Mouse (Mus musculus): ENCODE data around the gene Rab3gap2. TPM values are rescaled to one million over a fixed set of nuclear protein-coding genes. Genes with fewer than 3 reads are reported as not detected.

Gene Rab3gap2
- polyA plus RNA-seq, 1 experiment from 2014 or later, result 12.2 TPM

- no peaks in the 10 kb centered on the region for H3K9me3 ChIP-seq (replicated peaks)
- H3K36me3 ChIP-seq, result peaks cover 87% of the 10 kb centered on the region
- WGBS (ENCODE audit: insufficient replicate concordance), result 64% methylated on average over 14 of the region's 14 CpGs
- H3K27ac ChIP-seq, result no peak overlapping the region
- no peak overlapping the region for H3K4me3 ChIP-seq (replicated peaks)
- H3K4me2 ChIP-seq, result no peak overlapping the region
- no peaks in the 10 kb centered on the region for H3K4me1 ChIP-seq (replicated peaks)
- DNase-seq (peak; percentile 15), ATAC-seq (ENCODE audit: low read depth) (peak; percentile 41; the same call in 1 of the 2 replicates)
- H3K27me3 ChIP-seq, result no peaks in the 10 kb centered on the region
- H3K9ac ChIP-seq, result no peak overlapping the region
These were observed 58.6 kb downstream of the Rab3gap2 start for GRCm38 (mm10) chr1:185262565-185262964.

DNA sequence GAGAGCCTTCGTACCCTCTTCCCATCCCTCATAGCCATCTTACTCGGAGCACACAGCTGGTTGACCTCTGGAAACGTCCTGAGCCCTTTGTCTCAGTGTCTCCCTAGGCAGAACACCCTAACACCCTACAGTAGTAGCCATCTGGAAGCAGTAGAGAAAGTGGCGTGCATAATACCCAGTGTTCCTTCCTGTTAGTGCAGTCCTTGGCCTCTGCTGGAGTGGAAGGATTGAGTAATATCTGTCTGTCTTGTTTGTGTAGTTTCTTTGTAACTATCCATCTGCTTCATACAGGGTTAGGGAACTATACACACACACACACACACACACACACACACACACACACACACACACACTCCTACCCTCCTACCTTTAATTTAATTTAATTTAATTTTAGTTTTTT, 64.8 kb downstream of the Rab3gap2 start:
- peaks cover 83% of the 10 kb centered on the region for H3K36me3 ChIP-seq
- no peak overlapping the region for H3K4me3 ChIP-seq (replicated peaks)
- H3K4me1 ChIP-seq (replicated peaks), result no peaks in the 10 kb centered on the region; the same call in 1 of the 2 replicates
- DNase-seq, result no peak
- H3K27ac ChIP-seq, result no peak overlapping the region
- no peak overlapping the region for H3K9ac ChIP-seq
- H3K9me3 ChIP-seq (replicated peaks), result no peaks in the 10 kb centered on the region
- ATAC-seq (ENCODE audit: low read depth), result peak; percentile 45; the same call in 1 of the 2 replicates
- H3K4me2 ChIP-seq, result no peak overlapping the region
- no peaks in the 10 kb centered on the region for H3K27me3 ChIP-seq
- 77% methylated on average over 4 of the region's 4 CpGs for WGBS (ENCODE audit: insufficient replicate concordance)

- ATAC-seq (ENCODE audit: low read depth), result no peak
- H3K9ac ChIP-seq, result no peak overlapping the region
- no peak for DNase-seq
- H3K4me2 ChIP-seq, result no peak overlapping the region
- WGBS (ENCODE audit: insufficient replicate concordance), result 80% methylated on average over 8 of the region's 8 CpGs
- no peaks in the 10 kb centered on the region; the same call in 1 of the 2 replicates for H3K4me1 ChIP-seq (replicated peaks)
- H3K9me3 ChIP-seq (replicated peaks), result no peaks in the 10 kb centered on the region
- no peak overlapping the region for H3K27ac ChIP-seq
- no peak overlapping the region for H3K4me3 ChIP-seq (replicated peaks)
- H3K27me3 ChIP-seq, result no peaks in the 10 kb centered on the region
- H3K36me3 ChIP-seq, result peaks cover 81% of the 10 kb centered on the region
These were observed 66.6 kb downstream of the Rab3gap2 start for GRCm38 (mm10) chr1:185270403-185271097.

GRCm38 (mm10) chr1:185271373-185271772, 67.5 kb downstream of the Rab3gap2 start:
- H3K9ac ChIP-seq, result no peak overlapping the region
- DNase-seq (no peak), ATAC-seq (ENCODE audit: low read depth) (no peak)
- peaks cover 84% of the 10 kb centered on the region for H3K36me3 ChIP-seq
- 91% methylated on average over 9 of the region's 9 CpGs for WGBS (ENCODE audit: insufficient replicate concordance)
- no peak overlapping the region for H3K4me3 ChIP-seq (replicated peaks)
- no peaks in the 10 kb centered on the region for H3K9me3 ChIP-seq (replicated peaks)
- no peak overlapping the region for H3K4me2 ChIP-seq
- no peaks in the 10 kb centered on the region for H3K27me3 ChIP-seq
- no peaks in the 10 kb centered on the region; the same call in 1 of the 2 replicates for H3K4me1 ChIP-seq (replicated peaks)
- no peak overlapping the region for H3K27ac ChIP-seq

- DNase-seq (no peak), ATAC-seq (ENCODE audit: low read depth) (no peak)
- Histone ChIP-seq H3K27ac (no peak overlapping the region), H3K4me3 (replicated peaks) (no peak overlapping the region), H3K36me3 (peaks cover 91% of the 10 kb centered on the region), H3K4me1 (replicated peaks) (no peaks in the 10 kb centered on the region), H3K9me3 (replicated peaks) (no peaks in the 10 kb centered on the region), H3K9ac (no peak overlapping the region), H3K27me3 (no peaks in the 10 kb centered on the region), H3K4me2 (no peak overlapping the region)
- 74% methylated on average over 5 of the region's 5 CpGs for WGBS (ENCODE audit: insufficient replicate concordance)
These were observed 71.1 kb downstream of the Rab3gap2 start for GRCm38 (mm10) chr1:185274819-185275545.

DNA sequence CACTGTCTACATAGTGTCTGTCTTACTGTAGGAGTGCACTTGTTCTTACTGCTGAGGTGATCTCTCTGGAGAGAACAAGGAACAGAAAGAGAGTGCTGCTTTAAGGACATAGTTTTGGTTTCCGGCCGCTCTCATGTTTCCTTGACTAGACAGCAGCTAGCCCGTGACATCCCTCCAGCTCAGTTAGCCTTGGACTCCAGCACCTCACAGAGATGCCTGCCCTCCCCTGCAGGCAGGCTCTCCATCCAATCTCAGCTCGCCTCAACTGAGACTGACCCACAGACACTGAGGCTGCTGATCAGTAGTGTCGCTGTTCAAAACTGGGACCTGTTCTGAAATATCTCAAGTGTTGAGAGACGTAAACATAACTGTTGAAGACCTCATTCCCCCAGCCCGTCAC, 72.1 kb downstream of the Rab3gap2 start:
- H3K36me3 ChIP-seq, result peaks cover 93% of the 10 kb centered on the region
- no peak overlapping the region for H3K27ac ChIP-seq
- H3K4me2 ChIP-seq, result no peak overlapping the region
- 86% methylated on average over 7 of the region's 7 CpGs for WGBS (ENCODE audit: insufficient replicate concordance)
- H3K4me1 ChIP-seq (replicated peaks), result no peaks in the 10 kb centered on the region
- H3K9ac ChIP-seq, result no peak overlapping the region
- H3K27me3 ChIP-seq, result no peaks in the 10 kb centered on the region
- H3K9me3 ChIP-seq (replicated peaks), result no peaks in the 10 kb centered on the region
- no peak overlapping the region for H3K4me3 ChIP-seq (replicated peaks)
- ATAC-seq (ENCODE audit: low read depth), result no peak
- no peak for DNase-seq

DNA sequence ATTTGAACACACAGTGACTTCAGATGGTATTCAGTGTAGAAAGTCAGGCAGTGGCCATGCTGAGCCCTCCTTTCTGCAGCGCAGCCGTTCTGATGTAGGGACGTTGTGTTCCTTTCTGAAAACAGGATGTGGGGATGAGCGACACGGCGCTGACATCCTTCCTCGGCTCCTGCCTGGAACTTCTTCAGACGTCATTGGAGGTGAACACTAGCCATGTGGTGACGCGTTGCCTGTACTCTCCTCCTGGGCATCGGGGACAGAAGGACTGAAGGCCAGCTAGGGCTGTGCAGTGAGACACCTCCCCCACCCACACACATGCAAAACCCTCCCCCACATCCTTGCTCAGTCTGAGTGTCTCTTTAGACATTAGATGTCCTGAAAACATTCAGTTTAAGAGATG, 73.1 kb downstream of the Rab3gap2 start:
- Histone ChIP-seq H3K4me3 (replicated peaks) (no peak overlapping the region), H3K4me1 (replicated peaks) (no peaks in the 10 kb centered on the region), H3K36me3 (peaks cover 93% of the 10 kb centered on the region), H3K4me2 (no peak overlapping the region), H3K27ac (no peak overlapping the region), H3K9ac (no peak overlapping the region), H3K9me3 (replicated peaks) (no peaks in the 10 kb centered on the region), H3K27me3 (no peaks in the 10 kb centered on the region)
- ATAC-seq (ENCODE audit: low read depth) (no peak), DNase-seq (no peak)
- 80% methylated on average over 11 of the region's 11 CpGs for WGBS (ENCODE audit: insufficient replicate concordance)

GRCm38 (mm10) chr1:185279288-185279687, 75.4 kb downstream of the Rab3gap2 start:
- Histone ChIP-seq H3K4me3 (replicated peaks) (no peak overlapping the region), H3K27me3 (no peaks in the 10 kb centered on the region), H3K9ac (no peak overlapping the region), H3K27ac (no peak overlapping the region), H3K36me3 (peaks cover 96% of the 10 kb centered on the region), H3K4me2 (no peak overlapping the region), H3K4me1 (replicated peaks) (no peaks in the 10 kb centered on the region), H3K9me3 (replicated peaks) (no peaks in the 10 kb centered on the region)
- WGBS (ENCODE audit: insufficient replicate concordance), result 66% methylated on average over 9 of the region's 9 CpGs
- DNase-seq (no peak), ATAC-seq (ENCODE audit: low read depth) (no peak)

DNA sequence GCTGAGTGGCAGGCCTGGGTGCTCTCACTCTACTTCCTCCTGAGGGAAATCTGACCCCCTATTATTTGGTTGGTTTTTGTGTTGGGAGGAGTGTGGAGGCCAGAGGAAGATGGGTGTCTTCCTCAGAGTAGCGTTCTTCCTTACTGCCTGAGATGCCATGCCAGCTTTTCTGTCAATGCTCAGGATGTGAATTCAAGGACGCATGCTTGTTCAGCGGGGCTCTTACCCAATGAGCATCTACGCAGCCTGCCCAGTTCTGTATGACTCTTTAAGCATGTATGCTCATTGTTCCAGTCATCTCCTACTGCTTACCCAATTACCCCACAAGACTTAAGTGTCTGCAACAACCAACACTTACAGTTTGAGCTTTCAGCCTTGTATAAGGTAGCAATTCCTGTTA, 76.7 kb downstream of the Rab3gap2 start:
- ATAC-seq (ENCODE audit: low read depth), result no peak
- Histone ChIP-seq H3K4me2 (no peak overlapping the region), H3K4me1 (replicated peaks) (no peaks in the 10 kb centered on the region), H3K9me3 (replicated peaks) (no peaks in the 10 kb centered on the region), H3K27ac (no peak overlapping the region), H3K4me3 (replicated peaks) (no peak overlapping the region), H3K27me3 (no peaks in the 10 kb centered on the region), H3K9ac (no peak overlapping the region), H3K36me3 (peaks cover 94% of the 10 kb centered on the region)
- WGBS (ENCODE audit: insufficient replicate concordance), result 92% methylated on average over 4 of the region's 4 CpGs
- no peak for DNase-seq

DNA sequence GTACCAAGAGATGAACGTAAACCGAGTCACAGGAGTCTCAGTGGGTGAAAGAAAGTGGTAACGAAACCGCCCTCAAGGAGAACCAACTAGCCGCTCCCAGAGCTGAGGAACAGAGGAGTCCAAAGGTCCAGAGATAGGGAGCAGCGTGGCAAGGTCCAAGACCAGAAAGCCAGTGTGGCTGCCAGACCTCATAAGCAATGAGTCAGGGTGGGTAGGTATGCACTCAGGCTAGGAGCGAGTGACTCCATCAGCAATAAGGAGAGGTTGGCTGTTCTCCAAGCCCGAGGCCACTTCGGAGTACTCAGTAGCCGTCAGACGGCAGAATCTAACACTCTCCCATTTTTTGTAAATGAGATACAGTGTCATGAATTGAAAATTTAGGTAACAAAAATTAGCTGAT, 78.9 kb downstream of the Rab3gap2 start:
- Histone ChIP-seq H3K36me3 (peaks cover 92% of the 10 kb centered on the region), H3K4me3 (replicated peaks) (no peak overlapping the region), H3K27me3 (no peaks in the 10 kb centered on the region), H3K27ac (no peak overlapping the region), H3K9ac (no peak overlapping the region), H3K4me2 (no peak overlapping the region), H3K4me1 (replicated peaks) (no peaks in the 10 kb centered on the region), H3K9me3 (replicated peaks) (no peaks in the 10 kb centered on the region)
- ATAC-seq (ENCODE audit: low read depth) (no peak), DNase-seq (no peak)
- 87% methylated on average over 11 of the region's 11 CpGs for WGBS (ENCODE audit: insufficient replicate concordance)

- Histone ChIP-seq H3K27me3 (no peaks in the 10 kb centered on the region), H3K27ac (no peak overlapping the region), H3K36me3 (peaks cover 92% of the 10 kb centered on the region), H3K4me1 (replicated peaks) (no peaks in the 10 kb centered on the region), H3K9me3 (replicated peaks) (no peaks in the 10 kb centered on the region), H3K4me2 (no peak overlapping the region), H3K9ac (no peak overlapping the region), H3K4me3 (replicated peaks) (no peak overlapping the region)
- ATAC-seq (ENCODE audit: low read depth) (no peak), DNase-seq (no peak)
- 92% methylated on average over 15 of the region's 15 CpGs for WGBS (ENCODE audit: insufficient replicate concordance)
These were observed 79.3 kb downstream of the Rab3gap2 start for GRCm38 (mm10) chr1:185283247-185283646.

DNA sequence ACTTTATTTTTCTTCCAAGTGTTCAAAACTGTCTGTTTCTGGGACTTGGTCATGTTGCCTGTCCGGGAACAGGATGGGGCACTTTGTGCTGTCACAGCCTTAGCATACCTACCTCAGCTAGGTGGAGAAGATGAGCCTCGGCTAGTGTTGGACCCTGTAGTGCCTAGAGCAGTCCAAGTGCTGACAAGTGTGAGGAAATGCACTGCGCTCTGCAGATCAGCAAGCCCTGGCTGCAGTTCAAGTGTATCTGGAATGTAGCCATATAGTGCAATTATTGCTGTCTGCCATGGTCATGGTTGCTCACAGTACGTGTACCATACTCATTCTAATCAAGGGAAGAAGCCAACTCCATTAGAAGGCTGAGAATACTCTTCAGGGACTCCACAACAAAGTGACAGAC, 80.8 kb downstream of the Rab3gap2 start:
- Histone ChIP-seq H3K4me2 (no peak overlapping the region), H3K4me3 (replicated peaks) (no peak overlapping the region), H3K9me3 (replicated peaks) (no peaks in the 10 kb centered on the region), H3K4me1 (replicated peaks) (no peaks in the 10 kb centered on the region), H3K27ac (no peak overlapping the region), H3K27me3 (no peaks in the 10 kb centered on the region), H3K36me3 (peaks cover 83% of the 10 kb centered on the region), H3K9ac (no peak overlapping the region)
- DNase-seq, result no peak
- ATAC-seq (ENCODE audit: low read depth), result no peak
- 78% methylated on average over 4 of the region's 4 CpGs for WGBS (ENCODE audit: insufficient replicate concordance)

Measured in liver, embryonic 13.5 days (tissue).